Mouse (Mus musculus) gastrocnemius, postnatal 14 days (tissue): ENCODE measurements around the gene Gm2016. TPM values are rescaled to one million over a fixed set of nuclear protein-coding genes. Genes with fewer than 3 reads are reported as not detected.
A peak's percentile ranks its signal among the peaks of the same experiment; 100 is the strongest.
"Not testable (repeated sequence)": the region's sequence is repeated elsewhere in the genome, so short reads cannot be mapped to it uniquely, and the experiment has no call there.

Experiments
- DNase-seq: peaks from one replicate; pipeline ENCODE4 v3.0.0; 2021; ENCODE audit warnings: mixed read lengths
- intact Hi-C: fragments of 180-260 bp; cut with DNase I; formaldehyde crosslinking; loops from one replicate; pipeline ENCODE4 v1.15.1; 2025; ENCODE audit warnings: low total_unique reads
- long read RNA-seq, 2 experiments: library from polyadenylated mRNA; stranded (forward); transcript quantifications; one replicate each; pipeline ENCODE4 v2.0.0; 2021
- total RNA-seq, 2 experiments: library from RNA; stranded (reverse); gene quantifications; 2 replicates each; pipeline ENCODE4 v1.2.3; 2021

The Gm2016 gene
- not detected for total RNA-seq
- long read RNA-seq, experiment 1 = 0 reads
- long read RNA-seq, experiment 2 = 0 reads

DNA sequence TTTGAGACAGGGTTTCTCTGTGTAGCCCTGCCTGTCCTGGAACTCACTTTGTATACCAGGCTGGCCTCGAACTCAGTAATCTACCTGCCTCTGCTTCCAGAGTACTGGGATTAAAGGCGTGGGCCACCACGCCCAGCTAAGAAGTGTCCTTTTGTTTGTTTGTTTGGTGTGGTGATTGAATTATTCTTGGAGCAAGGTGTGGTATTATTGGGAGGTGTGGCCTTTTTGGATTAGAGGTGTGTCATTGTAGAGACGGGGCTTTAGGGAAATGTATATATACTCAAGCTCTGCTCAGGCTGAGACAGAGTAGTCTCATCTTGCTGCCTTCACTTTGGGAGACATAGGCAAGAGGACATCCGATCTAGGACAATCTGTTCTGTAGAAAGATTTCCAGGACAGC lies at the start of gene Gm2016:
Gene Gm2016 (plus strand): TSS at position 301 of the 400 bp plus-strand sequence.
- intact Hi-C loops, DNase-seq: not testable (repeated sequence)

DNA sequence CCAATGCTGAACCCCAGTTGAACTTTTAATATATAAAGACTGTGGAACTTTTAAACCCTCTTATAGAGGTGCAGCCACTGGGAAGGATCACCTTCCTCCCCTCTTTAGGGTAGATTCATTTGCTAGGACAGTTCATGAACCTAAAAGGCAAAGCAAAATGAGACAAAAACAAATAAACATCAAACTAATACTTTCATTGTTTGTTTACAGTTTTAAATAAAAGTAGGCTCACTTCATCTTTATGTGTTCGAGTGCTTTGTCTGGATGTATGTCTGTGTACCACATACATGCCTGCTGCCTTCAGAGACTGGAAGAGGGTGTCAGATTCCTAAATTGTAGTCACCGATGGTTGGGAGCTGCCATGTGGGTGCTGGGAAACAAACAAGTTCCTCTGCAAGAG lies 31.6 kb upstream of the Gm2016 start, which contains the start of gene Gm2001:
Gene Gm2001 (minus strand): TSS at position 101 of the 400 bp plus-strand sequence.
- DNase-seq, intact Hi-C loops: not testable (repeated sequence)

DNA sequence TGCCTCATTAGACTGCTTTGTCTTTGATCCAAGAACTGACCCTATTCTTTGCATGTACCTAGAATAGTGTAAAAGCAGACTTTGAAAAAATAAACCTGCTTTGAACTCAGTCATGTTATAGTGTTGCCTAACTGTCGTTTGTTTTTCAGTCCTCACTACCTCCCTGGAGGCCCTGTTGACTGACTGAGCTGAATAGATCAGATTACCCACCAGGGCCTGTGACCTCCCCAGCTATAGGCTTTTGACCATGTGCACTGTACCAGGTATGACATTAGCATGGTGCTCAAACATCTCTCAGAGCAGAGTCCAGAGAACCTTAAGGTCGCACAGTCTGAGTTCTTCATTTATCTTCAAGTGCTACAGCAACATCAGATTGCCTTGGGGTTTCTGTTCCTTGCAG lies 23.2 kb upstream of the Gm2016 start:
- DNase-seq, intact Hi-C loops: not testable (repeated sequence)

- DNase-seq, intact Hi-C loops: not testable (repeated sequence)
Observed at GRCm38 (mm10) chr12:87856067-87856466, 17.8 kb upstream of the Gm2016 start.

GRCm38 (mm10) chr12:87861740-87862692 lies 11.9 kb upstream of the Gm2016 start:
- peak; percentile 7 for DNase-seq
- intact Hi-C loops = not testable (repeated sequence)

- intact Hi-C loops = not testable (repeated sequence)
- peak; percentile 3 for DNase-seq
Observed at GRCm38 (mm10) chr12:87863638-87864037, 10.2 kb upstream of the Gm2016 start.

- DNase-seq, intact Hi-C loops: not testable (repeated sequence)
Observed at GRCm38 (mm10) chr12:87864048-87864447, 9.8 kb upstream of the Gm2016 start.

DNA sequence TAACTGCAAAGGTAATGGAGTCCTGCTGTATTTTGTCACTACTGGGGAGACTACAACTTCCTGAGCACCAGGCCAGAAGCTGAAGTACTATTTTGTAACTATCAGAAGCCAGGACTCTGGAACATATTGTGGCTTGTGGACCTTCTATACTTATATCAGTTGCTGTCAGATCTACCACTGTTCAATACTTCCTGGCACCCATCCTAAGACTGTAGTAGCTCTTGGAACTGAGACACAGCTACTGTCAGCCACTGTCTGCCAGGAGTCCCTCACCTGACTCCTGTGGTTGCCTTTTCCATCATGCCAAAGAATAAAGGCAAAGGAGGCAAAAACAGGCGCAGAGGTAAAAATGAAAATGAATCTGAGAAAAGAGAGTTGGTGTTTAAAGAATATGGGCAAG lies 21.2 kb downstream of the Gm2016 start, which contains the start of gene Gm2022:
Gene Gm2022 (plus strand): TSS at position 301 of the 400 bp plus-strand sequence.
- DNase-seq, intact Hi-C loops: not testable (repeated sequence)

DNA sequence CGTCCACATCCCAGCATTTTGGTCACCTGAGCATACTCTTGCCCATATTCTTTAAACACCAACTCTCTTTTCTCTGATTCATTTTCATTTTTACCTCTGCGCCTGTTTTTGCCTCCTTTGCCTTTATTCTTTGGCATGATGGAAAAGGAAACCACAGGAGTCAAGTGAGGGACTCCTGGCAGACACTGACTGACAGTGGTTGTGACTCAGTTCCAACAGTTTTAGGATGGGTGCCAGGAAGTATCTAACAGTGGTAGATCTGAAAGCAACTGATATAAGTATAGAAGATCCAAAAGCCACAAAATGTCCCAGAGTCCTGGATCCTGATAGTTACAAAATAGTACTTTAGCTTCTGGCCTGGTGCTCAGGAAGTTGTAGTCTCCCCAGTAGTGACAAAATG lies 45.8 kb downstream of the Gm2016 start, which contains the start of gene Gm2035:
Gene Gm2035 (minus strand): TSS at position 137 of the 400 bp plus-strand sequence.
- intact Hi-C loops, DNase-seq: not testable (repeated sequence)

Other genes with a start within 250 kb of the Gm2016 start
- not detected for gene Gm16381, start 229.5 kb upstream of the Gm2016 start, total RNA-seq
- not detected for gene Gm21319, start 98.3 kb upstream of the Gm2016 start, total RNA-seq
- not detected for gene Gm21936, start 78.6 kb upstream of the Gm2016 start, total RNA-seq
- gene BB287469, start 57.5 kb upstream of the Gm2016 start, total RNA-seq = not detected
- not detected for gene Gm2001, start 31.7 kb upstream of the Gm2016 start, total RNA-seq
- not detected for gene Gm2022, start 21.3 kb downstream of the Gm2016 start, total RNA-seq
- gene Gm2035, start 45.8 kb downstream of the Gm2016 start, total RNA-seq = not detected
- gene Gm2042, start 80.0 kb downstream of the Gm2016 start, total RNA-seq = not detected
- gene Gm2075, start 137.8 kb downstream of the Gm2016 start, total RNA-seq = not detected
- gene Gm6803, start 144.7 kb downstream of the Gm2016 start, total RNA-seq = not detected
- not detected for gene Gm2056, start 152.9 kb downstream of the Gm2016 start, total RNA-seq
- gene Gm16368, start 209.6 kb downstream of the Gm2016 start, total RNA-seq = not detected